Mouse (Mus musculus): ENCODE results near the gene Polk. TPM values are rescaled to one million over a fixed set of nuclear protein-coding genes. Genes with fewer than 3 reads are reported as not detected.

Gene Polk
- polyA plus RNA-seq, 1 experiment from 2014 or later: 9.1 TPM

Other genes with a start within 250 kb of the Polk start
- gene Poc5, start 154.3 kb downstream of the Polk start, polyA plus RNA-seq (2014; fragmentation: Nextera tagmentation; extraction: Ambion mirVana): 27.1 and 28.1 TPM in 2 replicates
- 0.25 TPM in 1 of 2 replicates, not detected in the other for gene Ankdd1b, start 71.4 kb downstream of the Polk start, polyA plus RNA-seq (2014; fragmentation: Nextera tagmentation; extraction: Ambion mirVana)
- not detected in 2 replicates for gene Gm17622, start 51.8 kb downstream of the Polk start, polyA plus RNA-seq (2014; fragmentation: Nextera tagmentation; extraction: Ambion mirVana)
- gene Col4a3bp, start within 50 bp of the Polk start, polyA plus RNA-seq (2014; fragmentation: Nextera tagmentation; extraction: Ambion mirVana): 6.9 and 7.6 TPM in 2 replicates
- 155 and 163 TPM in 2 replicates for gene Hmgcr, start 128.4 kb upstream of the Polk start, polyA plus RNA-seq (2014; fragmentation: Nextera tagmentation; extraction: Ambion mirVana)
- gene Ankrd31, start 205.7 kb upstream of the Polk start, polyA plus RNA-seq (2014; fragmentation: Nextera tagmentation; extraction: Ambion mirVana): not detected in 2 replicates

Data from embryonic facial prominence, embryonic 11.5 days (tissue).